Mouse (Mus musculus) urinary bladder, adult 18-20 months (tissue): ENCODE data around the gene Prl2a1.
"Not testable (repeated sequence)": the region's sequence is repeated elsewhere in the genome, so short reads cannot be mapped to it uniquely, and the experiment has no call there.

ENCODE experiments used
- DNase-seq, 2 experiments: peaks; one replicate each; pipeline ENCODE4 v3.0.0; 2022; ENCODE audit warnings: low spot score in 2 of 2, mixed read lengths in 2 of 2

The Prl2a1 gene

GRCm38 (mm10) chr13:27801354-27801753 is at the start of gene Prl2a1:
Gene Prl2a1, plus strand, starts transcription at chr13:27801654.
- DNase-seq: no peak

- not testable (repeated sequence) for DNase-seq
Observed at GRCm38 (mm10) chr13:27780704-27781103, 20.8 kb upstream of the Prl2a1 start, which contains the start of gene Prl7c1. Gene Prl7c1, minus strand, starts transcription at chr13:27780804.

- DNase-seq: no peak
Observed at GRCm38 (mm10) chr13:27799303-27799702, 2.2 kb upstream of the Prl2a1 start.

GRCm38 (mm10) chr13:27802765-27803164 is 1.3 kb downstream of the Prl2a1 start:
- no peak for DNase-seq

GRCm38 (mm10) chr13:27849042-27849441 is 47.6 kb downstream of the Prl2a1 start, which contains the start of gene Prl2c1:
Gene Prl2c1, plus strand, starts transcription at chr13:27849342.
- no peak for DNase-seq
